Mouse (Mus musculus): ENCODE measurements around the gene Pias4. TPM values are rescaled to one million over a fixed set of nuclear protein-coding genes. Genes with fewer than 3 reads are reported as not detected.

Gene Pias4
- polyA plus RNA-seq, 1 experiment from 2014 or later = 44.0 TPM

Small RNA genes lying within 50 kb of the gene (microRNA-seq; reads per million reads assigned to microRNA genes)
- gene Mir5615-1 = not detected
- not detected for gene Mir5615-2

Other genes starting within 250 kb of the Pias4 start
- 12.1 and 14.4 TPM in 2 replicates for gene Lmnb2, start 249.7 kb downstream of the Pias4 start, polyA plus RNA-seq (2014; fragmentation: Nextera tagmentation; extraction: Ambion mirVana)
- 5.2 and 6.2 TPM in 2 replicates for gene Gadd45b, start 237.8 kb downstream of the Pias4 start, polyA plus RNA-seq (2014; fragmentation: Nextera tagmentation; extraction: Ambion mirVana)
- 15.3 and 20.8 TPM in 2 replicates for gene Gng7, start 153.0 kb downstream of the Pias4 start, polyA plus RNA-seq (2014; fragmentation: Nextera tagmentation; extraction: Ambion mirVana)
- 19.0 and 21.0 TPM in 2 replicates for gene Diras1, start 142.3 kb downstream of the Pias4 start, polyA plus RNA-seq (2014; fragmentation: Nextera tagmentation; extraction: Ambion mirVana)
- 20.7 and 26.9 TPM in 2 replicates for gene Slc39a3, start 130.5 kb downstream of the Pias4 start, polyA plus RNA-seq (2014; fragmentation: Nextera tagmentation; extraction: Ambion mirVana)
- gene Sgta, start 107.7 kb downstream of the Pias4 start, polyA plus RNA-seq (2014; fragmentation: Nextera tagmentation; extraction: Ambion mirVana) = 304 and 312 TPM in 2 replicates
- gene Thop1, start 97.9 kb downstream of the Pias4 start, polyA plus RNA-seq (2014; fragmentation: Nextera tagmentation; extraction: Ambion mirVana) = 38.9 and 45.6 TPM in 2 replicates
- 0.14 and 0.25 TPM in 2 replicates for gene Creb3l3, start 69.0 kb downstream of the Pias4 start, polyA plus RNA-seq (2014; fragmentation: Nextera tagmentation; extraction: Ambion mirVana)
- gene Map2k2, start 62.0 kb downstream of the Pias4 start, polyA plus RNA-seq (2014; fragmentation: Nextera tagmentation; extraction: Ambion mirVana) = 180 and 203 TPM in 2 replicates
- gene Zbtb7a, start 32.7 kb downstream of the Pias4 start, polyA plus RNA-seq (2014; fragmentation: Nextera tagmentation; extraction: Ambion mirVana) = 6.2 and 8.2 TPM in 2 replicates
- gene Eef2, start 8.7 kb upstream of the Pias4 start, polyA plus RNA-seq (2014; fragmentation: Nextera tagmentation; extraction: Ambion mirVana) = 474 and 520 TPM in 2 replicates
- 49.0 and 50.0 TPM in 2 replicates for gene Dapk3, start 15.1 kb upstream of the Pias4 start, polyA plus RNA-seq (2014; fragmentation: Nextera tagmentation; extraction: Ambion mirVana)
- gene 4930442H23Rik, start 15.9 kb upstream of the Pias4 start, polyA plus RNA-seq (2014; fragmentation: Nextera tagmentation; extraction: Ambion mirVana) = not detected in 2 replicates
- gene Nmrk2, start 34.1 kb upstream of the Pias4 start, polyA plus RNA-seq (2014; fragmentation: Nextera tagmentation; extraction: Ambion mirVana) = not detected in 2 replicates
- 56.6 and 78.4 TPM in 2 replicates for gene Atcay, start 62.9 kb upstream of the Pias4 start, polyA plus RNA-seq (2014; fragmentation: Nextera tagmentation; extraction: Ambion mirVana)
- gene Zfr2, start 65.2 kb upstream of the Pias4 start, polyA plus RNA-seq (2014; fragmentation: Nextera tagmentation; extraction: Ambion mirVana) = 7.5 and 13.4 TPM in 2 replicates
- gene Matk, start 85.0 kb upstream of the Pias4 start, polyA plus RNA-seq (2014; fragmentation: Nextera tagmentation; extraction: Ambion mirVana) = 12.3 and 17.4 TPM in 2 replicates
- 107 and 136 TPM in 2 replicates for gene Mrpl54, start 99.0 kb upstream of the Pias4 start, polyA plus RNA-seq (2014; fragmentation: Nextera tagmentation; extraction: Ambion mirVana)
- gene Apba3, start 99.0 kb upstream of the Pias4 start, polyA plus RNA-seq (2014; fragmentation: Nextera tagmentation; extraction: Ambion mirVana) = 30.5 and 36.8 TPM in 2 replicates
- 4.8 and 7.0 TPM in 2 replicates for gene Tjp3, start 123.7 kb upstream of the Pias4 start, polyA plus RNA-seq (2014; fragmentation: Nextera tagmentation; extraction: Ambion mirVana)
- gene Pip5k1c, start 125.0 kb upstream of the Pias4 start, polyA plus RNA-seq (2014; fragmentation: Nextera tagmentation; extraction: Ambion mirVana) = 76.4 and 114 TPM in 2 replicates
- 16.8 and 22.2 TPM in 2 replicates for gene Cactin, start 153.2 kb upstream of the Pias4 start, polyA plus RNA-seq (2014; fragmentation: Nextera tagmentation; extraction: Ambion mirVana)
- gene Tbxa2r, start 160.8 kb upstream of the Pias4 start, polyA plus RNA-seq (2014; fragmentation: Nextera tagmentation; extraction: Ambion mirVana) = 2.9 and 4.1 TPM in 2 replicates
- not detected in 2 replicates for gene Gipc3, start 175.3 kb upstream of the Pias4 start, polyA plus RNA-seq (2014; fragmentation: Nextera tagmentation; extraction: Ambion mirVana)
- gene Hmg20b, start 182.6 kb upstream of the Pias4 start, polyA plus RNA-seq (2014; fragmentation: Nextera tagmentation; extraction: Ambion mirVana) = 42.5 and 44.4 TPM in 2 replicates
- gene Mfsd12, start 189.6 kb upstream of the Pias4 start, polyA plus RNA-seq (2014; fragmentation: Nextera tagmentation; extraction: Ambion mirVana) = 4.1 and 4.9 TPM in 2 replicates
- gene 4930404N11Rik, start 197.9 kb upstream of the Pias4 start, polyA plus RNA-seq (2014; fragmentation: Nextera tagmentation; extraction: Ambion mirVana) = 0.33 TPM in 1 of 2 replicates, not detected in the other
- 101 and 109 TPM in 2 replicates for gene Fzr1, start 210.6 kb upstream of the Pias4 start, polyA plus RNA-seq (2014; fragmentation: Nextera tagmentation; extraction: Ambion mirVana)
- 78.7 and 78.8 TPM in 2 replicates for gene Dohh, start 216.5 kb upstream of the Pias4 start, polyA plus RNA-seq (2014; fragmentation: Nextera tagmentation; extraction: Ambion mirVana)
- gene Gm48551, start 216.5 kb upstream of the Pias4 start, polyA plus RNA-seq (2014; fragmentation: Nextera tagmentation; extraction: Ambion mirVana) = 3.6 and 4.8 TPM in 2 replicates
- 0.65 and 0.69 TPM in 2 replicates for gene Gm48552, start 221.1 kb upstream of the Pias4 start, polyA plus RNA-seq (2014; fragmentation: Nextera tagmentation; extraction: Ambion mirVana)
- 1.5 and 2.0 TPM in 2 replicates for gene Smim24, start 225.1 kb upstream of the Pias4 start, polyA plus RNA-seq (2014; fragmentation: Nextera tagmentation; extraction: Ambion mirVana)